Mouse (Mus musculus) heart, postnatal 0 days (tissue): ENCODE data around the gene Erg. TPM values are rescaled to one million over a fixed set of nuclear protein-coding genes. Genes with fewer than 3 reads are reported as not detected.

ENCODE experiments used
- ATAC-seq: fragments of 200-750 bp; cut with Nextera tagmentation; 2 replicates; pipeline ENCODE4 v1.8.0; 2017; ENCODE audit warnings: low read depth, moderate number of reproducible peaks, moderate library complexity; ENCODE audit not compliant: insufficient read depth
- DNase-seq: peaks from one replicate; pipeline ENCODE4 v3.0.0-alpha.2; 2016; ENCODE audit warnings: low spot score
- H3K27ac ChIP-seq: fragments of 300-500 bp; sonication (generic); 2 replicates; pipeline ENCODE4 v1.5.1; 2014; ENCODE audit warnings: low read depth, mild to moderate bottlenecking
- H3K27me3 ChIP-seq: fragments of 300-500 bp; sonication (generic); 2 replicates; pipeline ENCODE4 v1.6.1; 2014; ENCODE audit warnings: low read length, mixed read lengths; ENCODE audit not compliant: control insufficient read depth, insufficient read depth
- H3K36me3 ChIP-seq: fragments of 300-500 bp; sonication (generic); replicated peaks from 2 replicates; pipeline ENCODE4 v1.6.1; 2014; ENCODE audit warnings: low read length, mixed read lengths; ENCODE audit not compliant: control insufficient read depth, insufficient read depth
- H3K4me1 ChIP-seq: fragments of 300-500 bp; sonication (generic); 2 replicates; pipeline ENCODE4 v1.6.1; 2014; ENCODE audit warnings: antibody characterized with exemption; ENCODE audit not compliant: control insufficient read depth, insufficient read depth
- H3K4me2 ChIP-seq: fragments of 300-500 bp; sonication (generic); 2 replicates; pipeline ENCODE4 v1.6.1; 2014; ENCODE audit warnings: low read depth, mild to moderate bottlenecking, low read length, moderate library complexity
- H3K4me3 ChIP-seq: fragments of 300-500 bp; sonication (generic); 2 replicates; pipeline ENCODE4 v1.5.1; 2014; ENCODE audit warnings: low read depth, low read length
- H3K9ac ChIP-seq: fragments of 300-500 bp; sonication (generic); replicated peaks from 2 replicates; pipeline ENCODE4 v1.6.1; 2014; ENCODE audit warnings: low read depth, low read length, mixed read lengths
- H3K9me3 ChIP-seq: fragments of 300-500 bp; sonication (generic); replicated peaks from 2 replicates; pipeline ENCODE4 v1.6.1; 2016; ENCODE audit warnings: low read length; ENCODE audit not compliant: control insufficient read depth
- CTCF ChIP-seq: IDR thresholded peaks from 2 replicates; pipeline ENCODE4 v1.5.1; 2016; ENCODE audit warnings: antibody characterized with exemption, control low read depth, low read depth
- EP300 ChIP-seq: IDR thresholded peaks from 2 replicates; pipeline ENCODE4 v1.6.1; 2016; ENCODE audit warnings: antibody characterized with exemption, low read depth
- WGBS: fragments of 180-500 bp; shearing (Covaris S2); extraction: QIAGEN DNeasy Blood & Tissue Kit; methylation state at CpG from one replicate; pipeline ENCODE4 v1.1.7; 2014; 5-methylcytosine and 5-hydroxymethylcytosine counted together
- polyA plus RNA-seq: library from polyadenylated mRNA; unstranded; fragments of >200 nt; fragmentation: Nextera tagmentation; extraction: Ambion mirVana; gene quantifications from 2 replicates; pipeline ENCODE4 v1.2.1, GENCODE M21; 2015
- total RNA-seq: library from RNA; depleted of rRNA; stranded (reverse); fragments of >200 nt; gene quantifications from 2 replicates; pipeline ENCODE4 v1.2.3, GENCODE M21; 2014; ENCODE audit warnings: low replicate concordance

Erg gene
- total and polyA plus RNA-seq, 2 experiments from 2014 or later, result 7.2 to 12.1 TPM

- Histone ChIP-seq H3K36me3 (0 out of 2 replicates have a peak, but pooled peaks cover 5% of the 10 kb centered on the region), H3K27ac (no peak overlapping the region), H3K27me3 (no peaks in the 10 kb centered on the region), H3K9ac (no peak overlapping the region), H3K4me3 (no peak overlapping the region), H3K9me3 (no peaks in the 10 kb centered on the region), H3K4me2 (no peak overlapping the region), H3K4me1 (0 out of 2 replicates have a peak, but pooled peaks cover 2% of the 10 kb centered on the region)
- DNase-seq, result no peak
- 35% methylated on average over 1 of the region's 1 CpGs for WGBS
- no peak for TF ChIP-seq CTCF
- no peak for TF ChIP-seq EP300
- ATAC-seq, result no peak
Measured at GRCm38 (mm10) chr16:95390787-95391186, 195.6 kb downstream of the Erg start.

- 78% methylated on average over 4 of the region's 4 CpGs for WGBS
- H3K27me3 ChIP-seq, result no peaks in the 10 kb centered on the region
- H3K27ac ChIP-seq, result no peak overlapping the region
- H3K9ac ChIP-seq, result no peak overlapping the region
- 0 out of 2 replicates have a peak, but pooled peaks cover 7% of the 10 kb centered on the region for H3K4me1 ChIP-seq
- ATAC-seq, result no peak
- DNase-seq, result no peak
- no peak overlapping the region for H3K4me3 ChIP-seq
- no peaks in the 10 kb centered on the region for H3K9me3 ChIP-seq
- no peak overlapping the region for H3K4me2 ChIP-seq
- TF ChIP-seq EP300, result no peak
- no peak for TF ChIP-seq CTCF
- 0 out of 2 replicates have a peak, but pooled peaks cover 5% of the 10 kb centered on the region for H3K36me3 ChIP-seq
Measured at GRCm38 (mm10) chr16:95388811-95389529, 197.4 kb downstream of the Erg start.

GRCm38 (mm10) chr16:95388292-95388691 is 198.1 kb downstream of the Erg start:
- DNase-seq, result no peak
- no peaks in the 10 kb centered on the region for H3K27me3 ChIP-seq
- no peak overlapping the region for H3K9ac ChIP-seq
- no peaks in the 10 kb centered on the region for H3K9me3 ChIP-seq
- H3K27ac ChIP-seq, result no peak overlapping the region
- no peak overlapping the region for H3K4me3 ChIP-seq
- TF ChIP-seq CTCF (no peak), EP300 (no peak)
- no peak overlapping the region for H3K4me2 ChIP-seq
- ATAC-seq, result no peak
- 93% methylated on average over 5 of the region's 5 CpGs for WGBS
- H3K4me1 ChIP-seq, result 0 out of 2 replicates have a peak, but pooled peaks cover 7% of the 10 kb centered on the region
- H3K36me3 ChIP-seq, result 0 out of 2 replicates have a peak, but pooled peaks cover 5% of the 10 kb centered on the region

- Histone ChIP-seq H3K36me3 (0 out of 2 replicates have a peak, but pooled peaks cover 5% of the 10 kb centered on the region), H3K4me1 (peaks cover 15% of the 10 kb centered on the region; the same call in 1 of the 2 replicates), H3K4me3 (no peak overlapping the region), H3K9ac (no peak overlapping the region), H3K9me3 (no peaks in the 10 kb centered on the region), H3K27ac (no peak overlapping the region), H3K4me2 (no peak overlapping the region), H3K27me3 (no peaks in the 10 kb centered on the region)
- ATAC-seq (no peak), DNase-seq (no peak)
- 96% methylated on average over 2 of the region's 2 CpGs for WGBS
- TF ChIP-seq EP300 (no peak), CTCF (no peak)
Measured at GRCm38 (mm10) chr16:95387008-95387407, 199.4 kb downstream of the Erg start.

- Histone ChIP-seq H3K9ac (no peak overlapping the region), H3K27me3 (no peaks in the 10 kb centered on the region), H3K4me2 (no peak overlapping the region), H3K27ac (0 out of 2 replicates have a peak overlapping the region, but pooled peaks have one; percentile 22), H3K4me1 (peaks cover 21% of the 10 kb centered on the region), H3K4me3 (no peak overlapping the region), H3K36me3 (0 out of 2 replicates have a peak, but pooled peaks cover 5% of the 10 kb centered on the region), H3K9me3 (no peaks in the 10 kb centered on the region)
- ATAC-seq (peak; percentile 76), DNase-seq (no peak)
- 64% methylated on average over 7 of the region's 7 CpGs for WGBS
- TF ChIP-seq CTCF (no peak), EP300 (no peak)
Measured at GRCm38 (mm10) chr16:95385299-95385973, 201.0 kb downstream of the Erg start.
